Mouse (Mus musculus) embryo, embryonic 11.5 days (tissue): ENCODE data around the gene Ttc26.
"Not testable (repeated sequence)": the region's sequence is repeated elsewhere in the genome, so short reads cannot be mapped to it uniquely, and the experiment has no call there.

Experiments
- DNase-seq: peaks from one replicate; pipeline ENCODE4 v3.0.0-alpha.2; 2012; ENCODE audit warnings: low read depth, low spot score

Ttc26 gene

DNA sequence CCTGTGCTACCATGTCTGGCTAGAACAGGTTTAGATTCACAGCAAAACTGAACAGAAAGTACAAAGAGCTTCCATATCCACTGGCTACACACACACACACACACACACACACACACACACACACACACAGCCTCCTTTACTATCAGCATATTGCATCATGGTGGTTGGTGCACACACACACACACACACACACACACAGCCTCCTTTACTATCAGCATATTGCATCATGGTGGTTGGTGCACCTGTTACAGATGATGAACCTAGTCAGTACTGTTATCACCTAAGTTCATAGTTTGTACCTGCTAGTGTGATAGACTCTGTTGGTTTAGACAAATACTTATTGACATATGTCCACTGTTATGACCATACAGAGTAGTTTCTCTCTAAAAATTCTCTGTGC, 75.2 kb downstream of the Ttc26 start:
- DNase-seq: not testable (repeated sequence)

DNA sequence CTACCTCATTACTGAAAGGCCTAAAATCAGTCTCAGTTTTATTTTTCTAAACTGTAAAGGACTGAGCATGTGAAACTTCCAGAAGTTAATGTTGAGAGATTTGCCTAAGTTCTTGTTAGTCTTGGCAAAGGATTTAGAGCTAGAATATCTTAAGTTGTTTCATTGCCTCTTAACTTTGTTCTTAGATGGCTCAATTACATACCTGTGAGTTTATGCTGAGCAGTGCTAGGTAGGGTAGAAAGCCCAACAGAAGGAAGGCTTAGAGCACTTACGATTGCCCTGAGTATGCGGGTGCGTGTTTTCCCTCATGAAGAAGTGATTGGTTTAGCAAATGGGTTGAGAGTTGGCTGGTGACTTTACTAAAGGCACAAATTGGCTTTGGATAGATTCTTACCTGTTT, 76.8 kb downstream of the Ttc26 start:
- no peak for DNase-seq

DNA sequence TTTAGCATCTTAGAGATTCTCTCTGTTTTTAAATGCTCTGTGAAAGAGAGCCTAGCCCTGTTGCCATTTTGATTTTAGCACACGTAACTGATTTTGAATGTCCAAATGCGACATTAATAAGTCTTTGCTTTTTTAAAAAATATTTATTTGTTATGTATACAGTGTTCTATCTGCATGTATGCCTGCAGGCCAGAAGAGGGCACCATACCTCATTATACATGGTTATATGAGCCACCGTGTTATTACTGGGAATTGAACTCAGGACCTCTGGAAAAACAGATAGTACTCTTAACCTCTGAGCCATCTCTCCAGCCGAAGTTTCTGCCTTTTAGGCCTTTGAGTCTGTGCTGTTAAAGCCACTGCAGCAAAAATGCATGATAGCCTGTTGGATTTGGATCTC, 88.3 kb downstream of the Ttc26 start:
- DNase-seq: no peak
